Mouse (Mus musculus) activated CD4-positive, CD25-positive, alpha-beta regulatory T cell, adult 4 months (primary cell): ENCODE measurements around the gene Hist3h2ba. TPM values are rescaled to one million over a fixed set of nuclear protein-coding genes. Genes with fewer than 3 reads are reported as not detected.

ENCODE experiments used
- ATAC-seq: one replicate; pipeline ENCODE4 v1.8.0; 2017
- polyA plus RNA-seq, 2 experiments: library from polyadenylated mRNA; unstranded; fragments of 100-300 nt; shearing (Covaris generic); gene quantifications; one replicate each; pipeline ENCODE4 v1.2.1; 2017

The Hist3h2ba gene
- polyA plus RNA-seq, 2 experiments from 2014 or later = 1.8 to 4.2 TPM

GRCm38 (mm10) chr11:58990794-58991193 is 42.1 kb downstream of the Hist3h2ba start:
- ATAC-seq = no peak

GRCm38 (mm10) chr11:58991911-58992310 is 43.2 kb downstream of the Hist3h2ba start:
- no peak for ATAC-seq

- ATAC-seq = no peak
Measured at GRCm38 (mm10) chr11:58993091-58993670, 44.5 kb downstream of the Hist3h2ba start.

GRCm38 (mm10) chr11:58994337-58994826 is 45.7 kb downstream of the Hist3h2ba start:
- ATAC-seq = no peak

- no peak for ATAC-seq
Measured at GRCm38 (mm10) chr11:58995061-58995806, 46.5 kb downstream of the Hist3h2ba start.

- peak; percentile 46 for ATAC-seq
Measured at GRCm38 (mm10) chr11:58995807-58996370, 47.2 kb downstream of the Hist3h2ba start.

- no peak for ATAC-seq
Measured at GRCm38 (mm10) chr11:58997541-58997940, 48.8 kb downstream of the Hist3h2ba start.

Other genes with a start within 250 kb of the Hist3h2ba start
- not detected for gene Olfr319, start 249.8 kb upstream of the Hist3h2ba start, polyA plus RNA-seq
- gene Olfr318, start 224.9 kb upstream of the Hist3h2ba start, polyA plus RNA-seq = not detected
- not detected for gene Olfr317, start 209.7 kb upstream of the Hist3h2ba start, polyA plus RNA-seq
- not detected for gene Olfr316, start 196.2 kb upstream of the Hist3h2ba start, polyA plus RNA-seq
- gene Olfr315, start 175.7 kb upstream of the Hist3h2ba start, polyA plus RNA-seq = not detected
- not detected for gene Olfr314, start 166.0 kb upstream of the Hist3h2ba start, polyA plus RNA-seq
- gene Fam183b, start 147.0 kb upstream of the Hist3h2ba start, polyA plus RNA-seq = not detected
- not detected for gene Olfr313, start 133.9 kb upstream of the Hist3h2ba start, polyA plus RNA-seq
- under 1 TPM in 1 of 2 experiments, not detected in 1; 0.20 TPM for gene Olfr312, start 119.7 kb upstream of the Hist3h2ba start, polyA plus RNA-seq
- under 1 TPM in 1 of 2 experiments, not detected in 1; 0.28 TPM for gene Olfr311, start 109.7 kb upstream of the Hist3h2ba start, polyA plus RNA-seq
- gene Gm12258, start 101.8 kb upstream of the Hist3h2ba start, polyA plus RNA-seq = 10 to 100 TPM in 1 of 2 experiments, 1 to 10 TPM in 1; 9.8 to 10.5 TPM
- gene 2810021J22Rik, start 81.7 kb upstream of the Hist3h2ba start, polyA plus RNA-seq = 1 to 10 TPM; 6.4 to 9.2 TPM
- gene Zfp39, start 44.7 kb upstream of the Hist3h2ba start, polyA plus RNA-seq = 1 to 10 TPM; 7.4 to 7.7 TPM
- not detected for gene Btnl10, start 31.0 kb upstream of the Hist3h2ba start, polyA plus RNA-seq
- 10 to 100 TPM; 11.4 to 17.9 TPM for gene Rnf187, start 10.0 kb upstream of the Hist3h2ba start, polyA plus RNA-seq
- gene Hist3h2a, start 5.8 kb downstream of the Hist3h2ba start, polyA plus RNA-seq = 1 to 10 TPM; 3.5 to 5.4 TPM
- under 1 TPM; 0.17 to 0.20 TPM for gene Trim17, start 5.8 kb downstream of the Hist3h2ba start, polyA plus RNA-seq
- gene Trim11, start 29.2 kb downstream of the Hist3h2ba start, polyA plus RNA-seq = 10 to 100 TPM; 18.5 to 22.2 TPM
- not detected for gene Obscn, start 187.5 kb downstream of the Hist3h2ba start, polyA plus RNA-seq
- 1 to 10 TPM; 1.3 to 1.8 TPM for gene Iba57, start 214.8 kb downstream of the Hist3h2ba start, polyA plus RNA-seq
- not detected for gene Gjc2, start 234.3 kb downstream of the Hist3h2ba start, polyA plus RNA-seq
- 10 to 100 TPM; 60.2 to 63.5 TPM for gene Guk1, start 243.3 kb downstream of the Hist3h2ba start, polyA plus RNA-seq